Comparison of ENCODE assay signal across 16 mouse cellular contexts in the genomic region with DNA sequence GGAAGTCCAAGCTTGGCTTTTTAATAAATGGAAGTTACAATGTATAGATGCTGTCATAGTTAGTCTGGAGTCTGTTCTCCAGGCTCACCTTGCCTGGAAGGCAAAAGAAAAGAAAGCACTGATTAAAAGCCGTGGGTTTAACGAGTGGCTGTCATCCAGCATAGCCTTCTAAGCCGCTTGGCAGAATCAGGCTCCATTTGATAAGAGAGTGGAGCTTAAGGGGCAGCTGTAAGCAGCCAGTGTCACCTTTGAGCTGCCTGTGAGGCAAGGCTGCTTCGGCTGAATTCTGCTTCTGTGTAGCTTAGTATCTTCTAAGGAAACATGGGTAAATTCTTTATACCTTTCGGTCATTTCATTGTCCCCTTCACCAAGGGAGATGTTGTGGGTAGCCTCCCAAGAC.
"Had no signal": no experiment of that assay in that cellular context is flagged by ENCODE, and none has a peak within 500 bp of the region (broad histone marks: within the 10 kb centered on the region; RNA-seq: fewer than 3 reads in every experiment).

No protein-coding gene starts in this region.

- H3K4me3 ChIP-seq: megakaryocyte, embryonic 14.5 days; midbrain, embryonic 13.5 days; midbrain, embryonic 15.5 days; neural tube, embryonic 12.5 days; stomach, embryonic 15.5 days had no signal

- H3K9me3 ChIP-seq: megakaryocyte, embryonic 14.5 days; midbrain, embryonic 13.5 days; midbrain, embryonic 15.5 days; neural tube, embryonic 12.5 days; stomach, embryonic 15.5 days had no signal

- DNase-seq: lung, adult 18-20 months; lung, embryonic 14.5 days; lung, postnatal 10 days; lung, postnatal 4 days; right cerebral cortex, postnatal 14 days; thymus, adult 2 months; thymus, postnatal 14 days; thymus, postnatal 36 days had no signal

- ATAC-seq: midbrain, embryonic 13.5 days; midbrain, embryonic 15.5 days had no signal

- H3K27ac ChIP-seq: liver, embryonic 14.5 days; midbrain, embryonic 13.5 days; midbrain, embryonic 15.5 days; neural tube, embryonic 12.5 days; stomach, embryonic 15.5 days; stomach, postnatal 0 days had no signal

- H3K27me3 ChIP-seq: megakaryocyte, embryonic 14.5 days; midbrain, embryonic 13.5 days; midbrain, embryonic 15.5 days; neural tube, embryonic 12.5 days; stomach, embryonic 15.5 days had no signal

- H3K4me1 ChIP-seq: midbrain, embryonic 15.5 days; neural tube, embryonic 12.5 days; stomach, embryonic 15.5 days had no signal

- H3K4me2 ChIP-seq: lung, embryonic 14.5 days; midbrain, embryonic 11.5 days; midbrain, embryonic 13.5 days; midbrain, embryonic 15.5 days; neural tube, embryonic 12.5 days; stomach, embryonic 15.5 days had no signal

- H3K9ac ChIP-seq: liver, embryonic 14.5 days; lung, embryonic 14.5 days; midbrain, embryonic 13.5 days; midbrain, embryonic 15.5 days; neural tube, embryonic 12.5 days; stomach, embryonic 15.5 days had no signal
